Comparison of ENCODE assay signal across 8 mouse cellular contexts in the genomic region with DNA sequence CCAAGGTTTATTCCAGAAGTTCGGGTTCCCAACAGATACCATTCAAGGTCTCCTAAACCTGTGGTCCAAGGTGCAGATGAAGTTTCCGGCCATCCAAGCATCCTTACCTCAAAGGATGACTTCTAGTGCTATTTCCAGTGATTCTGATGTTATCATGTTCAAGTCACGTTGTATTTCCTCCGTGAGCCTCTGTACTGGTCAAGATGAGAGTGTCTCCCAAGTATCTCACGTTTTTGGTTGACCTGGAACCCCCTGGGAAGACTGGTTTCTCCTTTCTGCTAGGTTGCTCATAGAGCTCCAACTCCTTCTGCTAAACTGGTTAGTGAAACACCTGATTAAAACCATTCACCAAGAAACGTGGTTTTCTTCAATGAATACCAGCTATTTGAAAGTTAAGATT. TPM values are rescaled to one million over a fixed set of nuclear protein-coding genes. Genes with fewer than 3 reads are reported as not detected.
DNase-seq lines count a peak whose midpoint lies in the region; ATAC-seq and TF ChIP-seq lines count a peak whose summit lies in the region.

No protein-coding gene starts in this region.

- no peak overlapping the region for H3K9ac ChIP-seq in heart, embryonic 15.5 days
- H3K9ac ChIP-seq in neural tube, embryonic 12.5 days: no peak overlapping the region
- no peak overlapping the region for H3K9ac ChIP-seq in limb, embryonic 13.5 days
- H3K9ac ChIP-seq in neural tube, embryonic 13.5 days: no peak overlapping the region

- WGBS in heart, embryonic 15.5 days: 30% methylated on average over 6 of the region's 6 CpGs
- WGBS in neural tube, embryonic 12.5 days: 42% methylated on average over 6 of the region's 6 CpGs
- 40% methylated on average over 6 of the region's 6 CpGs for WGBS in limb, embryonic 13.5 days
- 43% methylated on average over 6 of the region's 6 CpGs for WGBS in neural tube, embryonic 13.5 days
- WGBS in kidney, adult 2 months: 41% methylated on average over 6 of the region's 6 CpGs

- no peak for ATAC-seq in heart, embryonic 15.5 days (replicated peaks; ENCODE audit: insufficient number of reproducible peaks, insufficient read depth, low FRiP score, low read depth)
- ATAC-seq in neural tube, embryonic 12.5 days (ENCODE audit: low FRiP score, low read depth): no peak
- no peak for ATAC-seq in limb, embryonic 13.5 days (ENCODE audit: low FRiP score, low read depth)
- ATAC-seq in neural tube, embryonic 13.5 days (ENCODE audit: low read depth): no peak

- H3K27ac ChIP-seq in heart, embryonic 15.5 days: no peak overlapping the region
- H3K27ac ChIP-seq in neural tube, embryonic 12.5 days: no peak overlapping the region
- no peak overlapping the region for H3K27ac ChIP-seq in limb, embryonic 13.5 days
- H3K27ac ChIP-seq in neural tube, embryonic 13.5 days (replicated peaks): no peak overlapping the region
- H3K27ac ChIP-seq in kidney, adult 2 months (ENCODE audit: insufficient read depth, low read depth, low read length): no peak overlapping the region

- DNase-seq in heart, adult 8-10 months (ENCODE audit: low spot score): no peak
- no peak for DNase-seq in neural tube, embryonic 10.5 days (ENCODE audit: extremely low spot score, low spot score)
- no peak for DNase-seq in cerebellum, adult 8-10 months
- no peak for DNase-seq in kidney, adult 2 months

- no peak for TF ChIP-seq CTCF in kidney, adult 2 months (conservative IDR thresholded peaks at IDR 0.05; ENCODE audit: insufficient read depth, insufficient read length, low read depth, low read length)

- no peaks in the 10 kb centered on the region for H3K27me3 ChIP-seq in heart, embryonic 15.5 days
- no peaks in the 10 kb centered on the region for H3K27me3 ChIP-seq in neural tube, embryonic 12.5 days (replicated peaks)
- no peaks in the 10 kb centered on the region for H3K27me3 ChIP-seq in limb, embryonic 13.5 days
- peaks cover 4% of the 10 kb centered on the region for H3K27me3 ChIP-seq in neural tube, embryonic 13.5 days
- no peaks in the 10 kb centered on the region for H3K27me3 ChIP-seq in kidney, adult 2 months (replicated peaks; ENCODE audit: control insufficient read depth, insufficient read depth, low read length)

- no peak overlapping the region for H3K4me3 ChIP-seq in heart, embryonic 15.5 days
- no peak overlapping the region for H3K4me3 ChIP-seq in neural tube, embryonic 12.5 days
- H3K4me3 ChIP-seq in limb, embryonic 13.5 days: no peak overlapping the region
- H3K4me3 ChIP-seq in neural tube, embryonic 13.5 days: 0 out of 2 replicates have a peak overlapping the region, but pooled peaks have one; percentile 56
- H3K4me3 ChIP-seq in kidney, adult 2 months (ENCODE audit: insufficient read depth, low read depth, low read length): no peak overlapping the region

- H3K9me3 ChIP-seq in heart, embryonic 15.5 days (replicated peaks): no peaks in the 10 kb centered on the region
- 0 out of 2 replicates have a peak, but pooled peaks cover 6% of the 10 kb centered on the region for H3K9me3 ChIP-seq in neural tube, embryonic 12.5 days
- H3K9me3 ChIP-seq in limb, embryonic 13.5 days: no peaks in the 10 kb centered on the region
- no peaks in the 10 kb centered on the region for H3K9me3 ChIP-seq in neural tube, embryonic 13.5 days

- TF ChIP-seq POLR2A in kidney, adult 2 months (IDR thresholded peaks at IDR 0.05; ENCODE audit: low read depth, low read length): no peak

- H3K4me2 ChIP-seq in heart, embryonic 15.5 days: peak overlapping the region; percentile 89
- peak overlapping the region; percentile 73; the same call in 1 of the 2 replicates for H3K4me2 ChIP-seq in neural tube, embryonic 12.5 days (replicated peaks)
- H3K4me2 ChIP-seq in limb, embryonic 13.5 days (replicated peaks): peak overlapping the region; percentile 74; the same call in 1 of the 2 replicates
- H3K4me2 ChIP-seq in neural tube, embryonic 13.5 days: 0 out of 2 replicates have a peak overlapping the region, but pooled peaks have one; percentile 75

- no peaks in the 10 kb centered on the region for H3K36me3 ChIP-seq in heart, embryonic 15.5 days
- H3K36me3 ChIP-seq in neural tube, embryonic 12.5 days: no peaks in the 10 kb centered on the region
- no peaks in the 10 kb centered on the region for H3K36me3 ChIP-seq in limb, embryonic 13.5 days
- no peaks in the 10 kb centered on the region for H3K36me3 ChIP-seq in neural tube, embryonic 13.5 days
- H3K36me3 ChIP-seq in kidney, adult 2 months (ENCODE audit: control insufficient read depth, insufficient read depth, low read length): no peaks in the 10 kb centered on the region

- peaks cover 7% of the 10 kb centered on the region for H3K4me1 ChIP-seq in heart, embryonic 15.5 days (replicated peaks)
- no peaks in the 10 kb centered on the region for H3K4me1 ChIP-seq in neural tube, embryonic 12.5 days
- H3K4me1 ChIP-seq in limb, embryonic 13.5 days: peaks cover 3% of the 10 kb centered on the region; the same call in 1 of the 2 replicates
- H3K4me1 ChIP-seq in neural tube, embryonic 13.5 days (replicated peaks): peaks cover 3% of the 10 kb centered on the region; the same call in 1 of the 2 replicates
- no peaks in the 10 kb centered on the region; the same call in 1 of the 2 replicates for H3K4me1 ChIP-seq in kidney, adult 2 months (ENCODE audit: control insufficient read depth, insufficient read depth, low read length)

RNA-seq across cellular contexts. Expression of a gene that starts 0.7 kb away (rescaled TPM):
- polyA plus RNA-seq in heart, embryonic 15.5 days (2015; fragmentation: Nextera tagmentation; extraction: Ambion mirVana): 4.7 and 6.4 TPM in 2 replicates
- 10 to 100 TPM in 1 of 4 experiments, 1 to 10 TPM in 3; 8.6 to 11.2 (median 8.8) TPM for total RNA-seq in heart, adult 8-10 months (2022)
- polyA plus RNA-seq in neural tube, embryonic 12.5 days (2016; fragmentation: Nextera tagmentation; extraction: Ambion mirVana): 11.6 and 14.4 TPM in 2 replicates
- 9.0 and 10.5 TPM in 2 replicates for polyA plus RNA-seq in limb, embryonic 13.5 days (2015; fragmentation: Nextera tagmentation; extraction: Ambion mirVana)
- polyA plus RNA-seq in neural tube, embryonic 13.5 days (2015; fragmentation: Nextera tagmentation; extraction: Ambion mirVana): 12.2 and 14.9 TPM in 2 replicates
- 41.9 and 42.6 TPM in 2 replicates for polyA plus RNA-seq in kidney, adult 2 months (2012; rRNA removed)

RNA-seq across cellular contexts. Expression of a gene that starts 22.2 kb away (rescaled TPM):
- 8.8 and 9.3 TPM in 2 replicates for polyA plus RNA-seq in heart, embryonic 15.5 days (2015; fragmentation: Nextera tagmentation; extraction: Ambion mirVana)
- 10 to 100 TPM; 10.5 to 14.1 (median 12.5) TPM for total RNA-seq in heart, adult 8-10 months (2022)
- polyA plus RNA-seq in neural tube, embryonic 12.5 days (2016; fragmentation: Nextera tagmentation; extraction: Ambion mirVana): 19.5 and 19.8 TPM in 2 replicates
- 19.8 and 22.1 TPM in 2 replicates for polyA plus RNA-seq in limb, embryonic 13.5 days (2015; fragmentation: Nextera tagmentation; extraction: Ambion mirVana)
- 15.3 and 17.3 TPM in 2 replicates for polyA plus RNA-seq in neural tube, embryonic 13.5 days (2015; fragmentation: Nextera tagmentation; extraction: Ambion mirVana)
- 2.3 and 2.8 TPM in 2 replicates for polyA plus RNA-seq in kidney, adult 2 months (2012; rRNA removed)
